Mouse (Mus musculus) myocyte (in vitro differentiated cells): Measurements from ENCODE around the gene Ccna2.

Experiments used
- CEBPB ChIP-seq: IDR thresholded peaks from 2 replicates; pipeline ENCODE4 v1.6.1; 2011; ENCODE audit warnings: mild to moderate bottlenecking, moderate library complexity; ENCODE audit not compliant: poor library complexity, insufficient read depth, severe bottlenecking
- POLR2A ChIP-seq: IDR thresholded peaks from one replicate; pipeline ENCODE4 v1.6.1; 2011; ENCODE audit warnings: low read depth, mild to moderate bottlenecking, control low read depth, moderate library complexity; ENCODE audit not compliant: insufficient read length
- POLR2AphosphoS2 ChIP-seq: IDR thresholded peaks from one replicate; pipeline ENCODE4 v1.6.1; 2011; ENCODE audit warnings: low read depth, control low read depth; ENCODE audit not compliant: insufficient read length

DNA sequence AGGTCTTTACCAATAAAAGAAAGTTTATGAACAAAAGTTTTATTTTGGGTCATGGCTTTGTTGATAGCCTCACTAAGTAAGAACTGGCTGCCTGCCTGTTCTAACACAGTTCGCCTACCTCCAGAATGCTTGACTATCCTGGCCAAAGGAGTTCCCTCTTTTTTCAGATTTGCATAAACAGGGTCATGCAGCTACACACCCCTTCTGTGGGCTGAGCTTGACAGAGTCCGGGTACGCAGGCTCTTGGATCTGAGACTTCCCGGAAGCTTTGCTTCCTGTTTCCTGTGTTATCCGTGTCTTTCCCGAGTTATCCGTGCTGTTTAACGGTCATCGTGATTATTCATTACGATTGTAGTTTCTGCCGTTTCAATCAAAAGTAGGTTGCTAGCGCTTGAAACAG lies 35.9 kb downstream of the Ccna2 start:
- TF ChIP-seq POLR2A (no peak), CEBPB (no peak), POLR2AphosphoS2 (no peak)
